Mouse (Mus musculus) frontal cortex, adult 2 months (tissue): ENCODE results near the gene Tbl2. TPM values are rescaled to one million over a fixed set of nuclear protein-coding genes. Genes with fewer than 3 reads are reported as not detected.

Source experiments
- DNase-seq, 2 experiments: peaks; one replicate each; pipeline ENCODE4 v3.0.0; 2022; ENCODE audit warnings: low spot score in 1 of 2; ENCODE audit errors: extremely low spot score in 1 of 2
- polyA plus RNA-seq: library from polyadenylated mRNA; depleted of rRNA; stranded (reverse); fragments of >200 nt; gene quantifications from 2 replicates; pipeline ENCODE4 v1.2.3, GENCODE M21; 2012; rRNA removed

The Tbl2 gene
- polyA plus RNA-seq: 9.5 and 10.7 TPM in 2 replicates

DNA sequence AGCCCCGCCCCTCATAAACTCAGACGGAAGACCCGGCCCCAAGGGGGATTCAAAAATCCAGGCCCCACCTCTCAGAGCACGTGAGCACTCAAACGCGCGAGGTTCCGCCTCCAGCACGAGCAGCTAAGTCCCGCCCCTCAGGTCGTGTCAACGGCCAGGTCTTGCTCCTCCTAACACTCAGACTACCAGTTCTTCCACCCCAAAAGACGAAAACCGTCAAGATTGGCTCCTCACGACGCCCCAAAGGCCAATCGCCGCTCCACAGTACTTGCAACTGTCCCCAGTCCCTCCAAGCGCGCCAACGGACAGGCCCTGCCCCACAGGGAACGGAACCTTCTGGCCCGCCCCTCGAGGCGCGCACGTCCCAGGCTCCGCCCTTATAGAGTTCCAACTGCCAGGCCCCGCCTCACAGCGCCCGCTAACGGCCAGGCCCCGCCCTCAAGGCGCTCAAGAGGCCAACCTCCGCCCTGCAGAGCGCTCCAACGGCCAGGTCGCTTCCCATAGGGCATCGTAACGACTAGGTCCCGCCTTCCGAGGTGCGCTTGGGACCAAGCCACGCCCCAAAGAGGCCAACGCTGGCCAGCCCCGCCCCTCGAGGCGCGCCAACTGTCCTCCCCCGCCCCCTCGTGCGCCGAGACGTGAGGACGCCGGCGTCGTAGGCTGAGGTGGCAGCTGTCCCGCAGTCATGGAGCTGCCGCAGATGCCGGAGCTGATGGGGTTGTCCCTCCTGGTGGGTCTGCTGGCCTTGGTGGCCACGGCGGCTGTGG is at the start of gene Tbl2:
Tbl2 (plus strand) TSS at position 605 of the 767 bp plus-strand sequence.
- DNase-seq: peak; percentile 96 to 97

DNA sequence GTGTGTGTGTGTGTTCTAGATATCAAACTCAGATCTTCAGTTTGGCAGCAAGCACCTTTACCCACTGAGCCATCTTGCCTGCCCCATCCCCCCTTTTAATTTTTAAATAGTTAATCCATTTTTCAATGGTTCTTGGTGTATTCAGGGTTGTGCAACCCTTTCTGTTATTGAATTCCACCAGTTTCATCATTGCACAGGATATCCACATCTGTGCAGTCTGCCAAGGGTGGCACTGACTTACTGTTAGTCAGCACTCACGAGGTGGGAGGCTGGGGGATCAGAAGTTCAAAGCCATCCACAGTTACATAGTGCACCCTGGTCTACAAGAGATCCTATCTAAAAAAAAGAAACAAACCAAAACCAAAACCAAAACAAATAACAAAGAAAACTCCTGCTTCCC is 48.5 kb upstream of the Tbl2 start:
- no peak for DNase-seq

DNA sequence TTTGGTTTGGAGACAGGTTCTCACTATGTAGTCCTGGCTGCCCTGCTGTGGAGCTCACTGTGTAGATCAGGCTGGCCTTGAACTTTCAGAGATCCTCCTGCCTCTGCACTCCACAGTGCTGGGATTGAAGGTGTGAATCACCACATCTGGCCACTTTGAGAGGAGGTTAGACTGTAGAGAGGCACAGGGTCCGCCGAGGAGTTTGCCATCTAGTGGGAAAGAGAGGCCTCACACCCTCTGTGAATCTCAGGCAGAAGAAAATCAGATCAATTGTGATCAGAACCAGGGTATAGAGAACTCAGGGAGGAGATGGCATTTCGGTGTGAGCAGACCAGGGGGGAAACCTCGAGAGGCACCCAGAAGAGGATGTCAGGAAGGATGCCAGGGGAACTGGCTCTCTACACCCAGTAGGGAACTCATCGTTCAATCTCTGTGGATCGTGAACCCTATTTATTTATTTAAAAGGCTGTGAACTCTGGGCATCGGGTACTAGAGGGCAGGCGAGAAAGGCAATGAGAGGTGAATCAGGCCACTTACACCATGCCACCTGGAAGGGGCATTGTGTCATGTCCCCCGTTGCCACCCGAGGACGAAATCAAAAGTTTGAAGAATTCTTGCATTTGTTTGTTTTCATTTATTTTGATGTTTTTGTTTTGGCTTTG is 45.3 kb upstream of the Tbl2 start:
- DNase-seq: no peak

GRCm38 (mm10) chr5:135106758-135107256 is 42.6 kb upstream of the Tbl2 start:
- DNase-seq: peak; percentile 34 to 65

- peak in 1 of 2 experiments; percentile 15 for DNase-seq
Measured at GRCm38 (mm10) chr5:135107521-135108501, 41.6 kb upstream of the Tbl2 start.

DNA sequence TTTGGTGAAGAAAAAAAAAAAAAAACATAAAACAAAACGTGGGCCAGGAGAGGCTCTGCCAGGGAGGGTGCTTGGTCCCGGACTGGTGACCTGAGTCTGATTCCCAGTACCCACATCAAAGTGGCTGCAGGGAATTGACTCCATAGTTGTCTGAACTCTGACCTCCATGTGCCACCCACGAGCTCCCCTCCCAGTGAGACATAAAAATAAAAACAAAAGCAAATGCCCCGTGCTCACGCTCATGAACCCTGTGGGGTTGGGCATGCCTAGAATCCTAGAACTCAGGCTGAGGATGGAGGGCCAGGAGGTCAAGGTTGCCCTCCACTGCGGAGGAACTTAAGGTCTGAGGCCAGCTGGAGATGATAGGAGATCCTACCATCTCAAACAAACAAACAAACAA is 40.4 kb upstream of the Tbl2 start:
- DNase-seq: no peak

DNA sequence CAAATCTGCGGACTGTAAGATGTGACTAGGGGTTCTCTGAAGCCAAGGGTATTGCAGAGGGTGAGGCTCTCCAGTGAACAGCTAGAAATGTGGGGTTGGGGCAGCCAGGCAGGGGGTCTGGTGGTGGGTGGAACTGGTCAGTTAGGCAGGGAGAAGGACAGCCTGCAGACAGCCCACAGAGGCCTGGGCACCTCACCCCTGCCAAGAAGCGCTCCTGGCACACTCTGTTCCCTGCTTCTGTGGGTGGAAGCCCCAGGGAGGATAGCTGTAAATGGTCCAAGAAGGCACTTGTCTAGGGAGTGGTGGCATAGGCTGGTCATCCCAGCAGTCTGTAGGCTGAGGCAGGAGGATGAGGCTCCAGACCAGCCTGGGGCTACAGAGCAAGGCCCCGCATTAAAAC is 40.0 kb upstream of the Tbl2 start:
- no peak for DNase-seq

GRCm38 (mm10) chr5:135109976-135110375 is 39.5 kb upstream of the Tbl2 start:
- no peak for DNase-seq

DNA sequence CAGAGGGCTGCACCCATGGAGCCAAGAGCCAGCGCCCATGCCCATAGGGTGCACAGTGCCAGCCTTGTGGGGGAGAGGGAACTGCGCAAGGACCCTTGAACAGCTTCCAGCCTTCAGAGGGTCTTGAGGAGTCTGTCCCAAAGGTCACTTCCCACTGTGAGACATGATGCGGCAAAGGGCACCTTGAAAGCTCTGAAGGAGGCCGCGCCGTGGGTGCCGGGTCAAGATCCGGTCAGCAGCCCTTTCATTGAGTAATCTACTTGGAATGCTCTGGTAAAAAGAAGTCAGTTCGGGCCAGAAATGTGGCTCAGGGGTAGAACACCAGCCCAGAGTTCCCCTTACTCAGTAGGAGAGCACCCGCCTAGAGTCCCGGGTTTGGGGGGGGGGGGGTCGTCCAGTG is 35.7 kb upstream of the Tbl2 start:
- DNase-seq: no peak

DNA sequence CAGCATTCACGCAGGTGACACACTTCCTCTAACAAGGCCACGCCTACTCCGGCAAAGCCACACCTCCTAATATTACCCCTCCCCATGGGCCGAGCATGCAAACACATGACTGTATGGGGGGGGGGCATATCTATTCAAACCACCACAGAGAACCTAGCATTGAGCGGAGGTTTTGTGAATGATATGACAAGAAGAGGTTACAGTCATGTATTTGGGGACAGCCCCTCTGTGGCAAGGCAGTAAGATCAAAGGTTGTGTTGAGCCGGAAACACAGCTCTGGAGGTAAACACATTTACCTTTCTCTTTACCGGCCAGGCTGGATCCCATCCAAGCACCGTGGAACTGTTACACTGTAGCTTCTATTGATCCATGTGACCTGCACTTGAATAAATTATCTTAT is 34.2 kb upstream of the Tbl2 start:
- DNase-seq: no peak

DNA sequence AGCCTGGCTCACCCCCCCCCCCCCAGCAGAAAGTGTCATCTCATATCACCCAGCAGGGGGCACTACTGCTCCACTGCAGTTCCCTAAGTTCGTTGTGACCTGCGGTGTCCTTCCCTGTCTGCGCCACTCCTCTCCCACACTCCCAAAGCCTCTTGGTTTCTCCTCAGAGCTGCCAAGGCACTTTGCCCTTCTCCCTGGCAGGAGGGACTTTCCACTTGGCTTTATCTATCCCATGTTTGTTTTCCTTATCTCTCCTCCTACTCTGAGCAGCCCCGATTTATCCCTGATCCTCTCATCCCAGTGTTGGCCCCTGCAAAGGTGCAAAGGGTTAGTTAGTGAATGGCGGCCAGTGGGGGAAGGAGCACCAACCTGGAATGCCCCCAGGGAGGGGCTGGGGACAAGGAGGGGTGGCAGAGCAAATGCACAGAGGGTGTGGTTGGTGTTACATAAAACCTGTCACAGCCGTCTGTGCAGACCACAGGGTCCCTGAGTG is 30.8 kb upstream of the Tbl2 start:
- peak in 1 of 2 experiments; percentile 62 for DNase-seq

DNA sequence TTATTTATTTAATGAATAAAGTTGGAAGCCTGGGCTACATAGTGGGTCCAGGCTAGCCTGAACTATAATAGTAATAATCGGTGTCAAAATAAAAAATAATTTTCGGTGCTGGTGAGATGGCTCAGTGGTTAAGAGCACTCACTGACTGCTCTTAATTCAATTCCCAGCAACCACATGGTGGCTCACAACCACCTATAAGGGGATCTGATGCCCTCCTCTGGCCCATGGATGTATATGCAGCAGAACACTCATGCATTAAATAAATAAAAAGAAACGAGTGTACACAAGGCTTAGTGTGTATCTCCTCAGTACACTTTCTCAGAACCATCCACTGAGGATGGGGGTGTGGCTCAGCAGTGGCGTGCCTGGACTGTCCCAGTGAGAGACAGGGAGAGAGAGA is 28.7 kb upstream of the Tbl2 start:
- DNase-seq: no peak

GRCm38 (mm10) chr5:135126121-135126520 is 23.3 kb upstream of the Tbl2 start:
- DNase-seq: no peak

DNA sequence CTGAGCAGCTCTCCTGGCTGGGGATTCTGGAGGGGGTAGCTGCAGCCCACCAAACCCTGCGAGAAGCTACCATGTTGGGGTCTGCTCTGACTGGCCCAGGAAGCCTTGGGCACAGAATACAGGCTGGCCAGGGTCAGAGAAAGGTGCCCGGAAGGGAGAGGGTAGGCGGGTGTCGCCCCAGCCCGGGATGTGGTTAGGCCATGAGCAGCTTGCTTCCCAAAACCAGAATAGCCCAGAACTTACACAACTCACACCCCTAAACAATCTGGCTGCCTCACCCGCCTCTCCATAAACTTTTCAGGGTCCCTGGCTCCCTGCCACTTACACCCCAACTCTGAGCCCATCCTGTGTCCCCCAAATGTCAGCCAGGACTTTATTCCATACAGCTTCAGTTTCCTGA is 21.8 kb upstream of the Tbl2 start:
- DNase-seq: no peak

DNA sequence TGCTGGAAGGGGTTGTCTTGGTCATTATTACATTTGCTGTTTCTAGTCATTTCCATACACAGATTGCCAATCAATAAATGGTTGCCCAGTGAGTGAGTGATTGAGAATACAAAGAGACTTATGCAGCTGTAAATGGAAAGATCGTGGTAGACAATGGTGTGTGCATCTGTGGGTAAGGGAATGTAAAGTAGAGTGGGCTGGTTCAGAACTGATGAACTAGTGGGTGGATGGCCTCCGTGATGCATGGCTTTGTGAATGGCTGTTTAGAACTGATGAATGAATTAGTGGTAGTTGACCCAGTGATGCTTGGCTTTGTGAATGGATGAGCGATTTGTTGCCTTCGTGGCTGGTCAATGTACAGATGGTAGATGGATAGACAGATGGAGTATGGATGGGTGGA is 19.7 kb upstream of the Tbl2 start:
- no peak for DNase-seq

DNA sequence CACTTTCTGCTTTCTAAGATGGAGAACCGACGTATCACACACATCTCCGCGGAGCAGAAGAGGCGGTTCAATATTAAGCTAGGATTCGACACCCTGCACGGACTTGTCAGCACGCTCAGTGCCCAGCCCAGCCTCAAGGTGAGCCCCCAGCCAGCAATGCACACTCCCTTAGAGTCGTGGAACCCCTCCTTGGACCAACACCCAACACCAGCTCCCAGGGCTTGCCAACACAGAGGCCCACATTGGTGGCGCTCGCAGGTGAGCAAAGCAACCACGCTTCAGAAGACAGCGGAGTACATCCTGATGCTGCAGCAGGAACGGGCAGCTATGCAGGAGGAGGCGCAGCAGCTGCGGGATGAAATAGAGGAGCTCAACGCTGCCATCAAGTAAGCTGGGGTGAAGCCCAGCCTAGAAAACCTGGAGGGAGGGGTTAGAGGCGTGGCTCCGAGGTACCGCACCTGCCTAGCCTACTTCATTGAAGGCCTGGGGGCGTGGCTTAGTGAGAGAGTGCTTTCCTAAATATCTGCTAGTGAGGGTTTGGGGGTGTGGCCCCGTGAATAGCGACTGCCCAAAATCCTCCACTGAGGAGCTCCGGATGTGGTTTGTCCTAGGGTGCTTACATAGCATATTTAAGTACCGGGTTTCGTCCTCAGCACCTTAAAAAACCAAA is 15.6 kb upstream of the Tbl2 start:
- DNase-seq: peak in 1 of 2 experiments; percentile 35

- DNase-seq: peak in 1 of 2 experiments; percentile 35
Measured at GRCm38 (mm10) chr5:135134534-135134933, 14.9 kb upstream of the Tbl2 start.

DNA sequence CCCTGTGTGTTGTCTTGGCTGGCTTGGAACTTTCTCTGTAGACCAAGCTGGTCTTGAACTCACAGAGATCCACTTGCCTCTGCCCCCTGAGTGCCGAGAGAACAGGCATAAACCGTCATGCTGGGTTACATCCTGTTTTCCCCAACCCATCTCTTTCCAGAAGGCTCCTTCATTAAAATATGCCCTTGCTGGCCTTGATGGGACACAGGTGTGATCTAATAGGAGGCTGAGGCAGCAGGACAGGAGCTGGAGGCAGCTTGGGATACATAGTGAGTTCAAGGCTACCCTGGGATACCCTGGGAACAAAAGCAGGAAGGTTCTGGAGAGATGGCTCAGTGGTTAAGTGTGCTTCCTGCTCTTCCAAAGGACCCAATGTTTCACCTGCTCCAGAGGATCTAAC is 9.6 kb upstream of the Tbl2 start:
- DNase-seq: no peak

GRCm38 (mm10) chr5:135144469-135144868 is 5.0 kb upstream of the Tbl2 start:
- no peak for DNase-seq

- DNase-seq: no peak
Measured at GRCm38 (mm10) chr5:135145532-135145931, 3.9 kb upstream of the Tbl2 start.
